Mouse (Mus musculus): Measurements from ENCODE around the gene Smurf2. TPM values are rescaled to one million over a fixed set of nuclear protein-coding genes. Genes with fewer than 3 reads are reported as not detected.

Smurf2 gene
- 10 to 100 TPM; 28.8 to 30.9 TPM for total RNA-seq (2021)
- long read RNA-seq, experiment 1, partial matches to known transcripts: 1 of 7 reads
- long read RNA-seq, experiment 1, other reads (novel, unspliced or antisense): 4 of 7 reads
- long read RNA-seq, experiment 2, full-length matches to known transcripts: 9 of 17 reads
- long read RNA-seq, experiment 2, partial matches to known transcripts: 2 of 17 reads
- long read RNA-seq, experiment 2, other reads (novel, unspliced or antisense): 6 of 17 reads

DNA sequence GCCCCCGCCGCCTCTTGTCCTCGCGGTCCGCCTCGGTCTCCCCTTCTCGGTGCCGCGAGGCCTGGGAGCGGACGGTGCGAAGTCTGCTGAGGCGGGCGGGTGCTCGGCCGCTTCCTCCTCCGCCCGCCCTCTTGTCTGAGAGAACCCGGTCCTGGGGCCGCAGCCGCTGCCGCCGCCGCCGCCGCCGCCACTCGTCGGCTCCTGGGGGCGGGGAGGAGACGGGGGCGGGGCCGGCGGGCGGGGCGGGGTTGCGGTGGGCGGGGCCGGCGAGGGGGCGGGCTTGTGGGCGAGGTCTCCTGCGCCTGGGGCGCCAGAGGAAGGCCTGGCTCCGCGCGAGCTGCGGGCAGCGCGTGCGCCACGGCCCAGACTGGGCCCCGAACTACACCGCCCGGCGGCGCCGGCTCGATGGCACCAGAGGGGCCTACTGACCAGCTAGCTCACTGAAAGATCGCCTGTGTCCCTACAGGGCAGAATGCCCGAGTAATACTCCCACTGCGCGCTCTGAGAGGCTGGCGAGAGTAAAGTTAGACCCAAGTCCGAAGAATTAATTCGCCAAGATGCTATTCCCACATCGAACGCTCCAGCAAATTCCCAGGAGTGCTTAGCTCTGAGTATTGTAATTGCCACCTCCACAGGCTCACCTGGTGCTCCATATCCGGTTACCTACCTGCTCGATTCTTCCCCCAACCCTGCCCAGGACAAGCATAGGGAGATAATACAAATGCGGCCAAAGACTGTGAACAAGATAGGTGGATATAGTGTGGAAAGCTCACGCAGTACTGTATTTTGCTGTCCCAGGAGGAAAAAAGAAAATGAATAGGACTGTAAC lies at the start of gene Smurf2:
TSS of gene Smurf2 (minus strand) at position 165 of the 829 bp plus-strand sequence.
- DNase-seq (ENCODE audit: low spot score in 2 of 2): peak; percentile 78 to 80

DNA sequence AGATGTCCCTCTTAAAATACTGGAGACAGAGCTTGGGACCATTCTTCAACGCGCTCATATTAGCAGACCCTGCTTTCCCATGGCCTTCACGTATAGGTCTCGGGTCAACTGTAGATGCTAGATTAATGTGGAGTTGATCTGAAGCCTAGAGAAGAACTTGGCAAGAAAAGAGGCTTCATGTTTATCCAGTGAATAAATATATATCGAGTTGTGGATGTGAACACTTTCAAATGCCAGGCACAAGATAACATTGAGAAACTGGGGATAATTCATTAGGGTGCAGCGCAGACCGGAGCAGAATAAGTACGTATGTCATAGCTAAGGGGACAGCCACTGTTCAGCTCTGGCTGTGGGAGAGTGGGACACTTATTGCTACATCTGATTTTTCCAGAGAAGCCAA lies 49.3 kb upstream of the Smurf2 start:
- no peak for DNase-seq (ENCODE audit: low spot score in 2 of 2)

DNA sequence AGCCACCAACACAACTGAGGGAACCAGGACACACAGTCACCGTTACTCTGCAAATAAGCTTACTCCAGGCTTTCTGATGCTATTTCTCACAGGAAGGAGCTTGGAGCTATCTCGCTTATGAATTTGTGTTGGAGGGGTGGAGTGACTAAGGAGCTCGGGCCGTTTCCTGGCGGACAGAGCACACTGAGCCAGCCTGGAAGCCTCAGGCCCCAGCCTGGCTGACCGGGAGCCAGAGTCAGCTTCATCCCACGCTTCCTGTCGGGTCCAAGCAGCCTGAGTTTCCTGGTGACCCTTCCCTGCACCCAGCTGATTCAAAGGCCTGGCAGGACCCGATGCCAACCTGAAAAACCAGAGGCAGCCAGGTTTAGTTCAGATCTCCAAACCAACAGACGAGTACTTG lies 47.1 kb upstream of the Smurf2 start:
- no peak for DNase-seq (ENCODE audit: low spot score in 2 of 2)

DNA sequence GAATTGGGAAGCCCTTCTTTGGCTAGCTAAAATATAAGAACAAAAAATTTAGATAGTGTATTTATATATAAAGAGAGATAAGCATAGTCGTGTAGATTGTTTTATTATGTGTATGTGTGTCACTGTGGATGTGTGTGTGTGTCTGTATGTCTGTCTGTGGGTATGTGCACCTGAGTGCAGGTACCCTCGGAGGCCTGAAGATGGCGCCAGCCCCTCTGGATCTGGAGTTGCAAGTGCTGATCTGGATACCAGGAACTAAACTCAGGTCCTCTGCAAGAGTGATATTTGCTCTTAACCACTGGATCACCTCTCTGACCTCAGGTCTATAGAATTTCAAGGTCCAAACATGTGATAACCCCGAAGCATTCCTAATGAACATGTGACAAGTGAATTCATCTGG lies 45.4 kb upstream of the Smurf2 start:
- DNase-seq (ENCODE audit: low spot score in 2 of 2): no peak

DNA sequence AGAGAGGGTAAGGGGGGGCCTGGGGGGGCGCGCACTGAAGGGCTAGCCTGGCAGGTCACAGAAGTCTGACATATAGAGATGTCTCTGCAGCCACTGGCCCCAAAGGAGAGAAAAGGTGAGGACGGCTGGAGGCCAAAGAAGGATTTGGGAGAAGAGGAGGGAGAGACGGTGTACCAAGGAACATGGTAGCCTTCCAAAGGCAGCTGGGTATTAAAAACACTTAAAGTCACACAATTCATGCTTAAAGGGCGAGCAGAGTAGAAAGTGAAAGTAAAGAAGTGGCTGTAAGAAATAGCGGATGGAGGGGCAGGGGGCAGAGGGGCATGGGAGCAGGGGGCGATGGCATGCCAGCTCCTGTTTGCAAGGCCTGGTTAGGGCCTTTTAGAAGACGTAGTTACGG lies 41.8 kb upstream of the Smurf2 start:
- DNase-seq (ENCODE audit: low spot score in 2 of 2): no peak

DNA sequence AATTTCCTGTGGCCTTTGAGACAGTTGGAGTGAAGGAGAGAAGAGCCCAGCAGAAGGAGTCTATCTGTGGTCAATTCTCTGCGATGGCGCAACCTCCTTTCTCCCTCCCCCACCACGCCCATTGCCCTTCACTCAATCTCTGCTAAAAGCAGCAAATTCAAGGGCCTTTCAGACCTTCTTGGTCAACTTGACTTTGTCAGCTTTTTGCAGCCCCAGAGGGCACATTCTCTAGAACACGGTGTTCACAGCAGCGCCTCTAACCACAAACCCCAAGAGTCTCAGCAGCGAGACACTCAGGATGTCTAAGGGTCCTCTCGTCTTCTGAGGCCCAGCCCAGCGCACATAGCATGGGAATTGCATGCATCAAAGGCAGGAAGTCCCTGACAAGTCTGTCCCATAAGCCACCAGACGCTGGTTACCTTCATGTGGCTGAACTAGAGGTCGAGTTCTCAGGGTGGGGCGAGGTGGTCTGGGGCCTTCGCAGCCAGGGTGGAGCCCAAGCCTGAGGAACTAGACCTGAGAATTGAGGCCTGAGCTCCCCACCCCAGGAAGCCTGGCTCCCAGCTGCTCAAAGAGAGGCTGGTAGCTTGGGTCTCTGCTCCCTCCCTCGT lies 41.1 kb upstream of the Smurf2 start:
- no peak for DNase-seq (ENCODE audit: low spot score in 2 of 2)

DNA sequence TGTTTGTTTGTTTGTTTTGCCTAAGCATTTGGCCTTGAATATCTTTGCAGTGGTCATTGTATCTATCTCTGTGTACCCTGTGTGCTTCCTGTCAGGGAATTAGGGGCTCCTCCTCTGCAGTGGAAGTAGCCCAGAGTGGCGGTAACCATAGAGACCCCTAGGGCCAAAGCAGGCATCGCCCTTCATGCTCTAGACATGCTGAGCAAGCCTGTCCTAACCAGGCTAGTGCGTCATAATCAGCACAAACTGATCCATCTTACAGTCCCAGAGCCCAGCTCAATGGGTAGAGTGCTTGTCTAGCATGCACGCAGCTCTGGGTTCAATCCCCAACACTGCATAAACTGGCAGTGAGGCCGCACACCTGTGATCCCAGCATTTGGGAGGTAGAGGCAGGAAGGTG lies 38.6 kb upstream of the Smurf2 start:
- DNase-seq (ENCODE audit: low spot score in 2 of 2): no peak

DNA sequence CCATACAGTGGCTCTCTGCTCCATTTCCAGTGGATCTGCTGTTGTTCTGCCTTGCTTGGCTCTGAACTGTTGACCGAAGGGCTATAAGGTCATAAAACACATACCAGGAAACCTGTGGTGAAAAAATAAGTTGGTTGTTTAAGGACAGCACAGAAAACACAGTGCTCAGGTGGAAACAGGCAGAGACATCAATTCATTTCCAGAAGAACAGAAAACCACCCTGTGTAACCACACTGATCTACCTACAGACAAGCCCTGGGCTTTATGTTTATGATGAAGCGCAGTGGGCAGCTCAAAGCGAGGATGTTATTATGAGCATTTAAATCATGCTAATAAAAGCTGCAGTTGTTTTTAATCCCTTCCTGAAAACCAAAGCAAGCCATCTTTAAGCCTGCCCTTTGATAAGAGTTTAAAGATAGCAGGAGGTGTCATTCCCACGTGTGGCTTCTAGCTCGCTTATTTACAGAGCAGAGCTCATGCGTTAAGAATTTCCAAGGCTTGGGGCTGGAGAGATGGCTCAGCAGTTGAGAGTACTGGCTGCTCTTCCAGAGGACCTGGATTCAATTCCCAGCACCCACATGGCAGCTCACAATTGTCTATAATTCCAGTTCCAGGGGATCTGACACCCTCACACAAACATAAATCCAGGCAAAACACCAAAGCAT lies 38.0 kb upstream of the Smurf2 start:
- no peak for DNase-seq (ENCODE audit: low spot score in 2 of 2)

DNA sequence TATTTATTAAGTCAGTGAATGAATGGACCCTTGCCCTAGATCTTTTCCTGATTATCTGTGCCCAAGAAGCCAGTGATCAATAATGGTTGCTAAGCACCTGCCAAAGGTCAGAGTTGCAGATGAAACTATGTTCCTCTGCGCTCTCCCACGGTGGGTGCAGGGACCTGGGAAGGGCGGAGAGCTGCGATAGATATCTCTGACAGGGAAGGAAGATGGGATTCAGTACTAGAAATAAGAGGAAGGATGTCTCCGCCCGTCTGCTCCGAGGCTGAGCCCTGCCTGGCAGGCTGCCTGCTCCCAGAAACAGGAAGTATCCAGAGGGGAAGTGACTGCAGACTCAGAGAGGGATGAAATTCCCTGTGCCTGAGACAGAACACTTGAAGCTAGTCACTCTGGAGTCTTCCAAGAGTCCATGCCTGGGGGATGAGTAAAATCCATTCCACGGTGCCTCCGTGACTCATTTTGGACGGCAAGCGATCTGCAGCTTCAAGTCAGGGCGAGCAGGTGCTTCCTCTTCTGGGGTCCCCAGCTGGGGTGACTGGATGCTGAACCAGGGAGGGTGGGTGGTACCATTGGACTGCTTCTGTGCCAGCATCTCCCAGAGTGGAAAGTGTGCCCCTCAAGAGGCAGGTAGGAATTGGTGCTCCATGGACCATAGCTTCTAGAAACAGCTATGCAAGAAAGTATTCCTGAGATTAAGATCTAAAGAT lies 36.9 kb upstream of the Smurf2 start:
- DNase-seq (ENCODE audit: low spot score in 2 of 2): peak in 1 of 2 experiments; percentile 23

DNA sequence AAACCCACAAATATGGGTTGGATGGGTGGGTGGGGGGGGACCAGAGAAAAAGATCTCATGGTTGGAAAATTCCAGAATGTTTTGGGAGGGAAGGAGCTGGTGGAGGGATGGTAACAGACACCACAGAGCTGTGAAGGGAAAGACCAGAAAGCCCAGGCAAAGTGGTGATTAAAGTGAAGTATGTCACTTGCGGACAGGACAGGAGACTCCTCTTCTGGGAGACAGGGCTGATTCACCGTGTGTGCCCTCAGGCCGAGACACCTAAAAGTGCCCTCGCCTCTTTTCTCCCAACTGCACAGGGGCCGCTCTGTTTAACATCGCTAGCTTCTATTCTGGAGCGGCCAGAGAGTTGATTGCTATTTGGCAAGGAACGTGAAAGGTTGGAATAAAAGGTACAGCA lies 34.1 kb upstream of the Smurf2 start:
- DNase-seq (ENCODE audit: low spot score in 2 of 2): no peak

DNA sequence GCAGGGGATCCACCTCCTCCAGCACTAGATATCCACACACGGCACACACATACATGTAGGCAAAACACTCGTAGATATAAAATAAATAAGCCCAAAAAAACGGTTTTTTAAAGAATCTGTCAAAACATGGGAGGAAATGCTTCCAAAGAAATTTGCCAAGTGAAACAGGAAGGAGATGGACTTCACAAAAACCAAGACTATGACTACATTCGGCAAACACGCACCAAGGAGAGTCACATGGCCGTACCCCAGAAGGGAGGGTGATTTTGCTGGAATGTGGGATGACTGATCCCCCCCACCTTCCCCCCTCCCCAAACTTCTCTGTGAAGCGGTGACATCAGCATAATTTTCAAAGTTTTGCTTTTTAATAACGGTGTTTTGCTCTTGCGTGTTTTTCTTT lies 33.6 kb upstream of the Smurf2 start:
- no peak for DNase-seq (ENCODE audit: low spot score in 2 of 2)

DNA sequence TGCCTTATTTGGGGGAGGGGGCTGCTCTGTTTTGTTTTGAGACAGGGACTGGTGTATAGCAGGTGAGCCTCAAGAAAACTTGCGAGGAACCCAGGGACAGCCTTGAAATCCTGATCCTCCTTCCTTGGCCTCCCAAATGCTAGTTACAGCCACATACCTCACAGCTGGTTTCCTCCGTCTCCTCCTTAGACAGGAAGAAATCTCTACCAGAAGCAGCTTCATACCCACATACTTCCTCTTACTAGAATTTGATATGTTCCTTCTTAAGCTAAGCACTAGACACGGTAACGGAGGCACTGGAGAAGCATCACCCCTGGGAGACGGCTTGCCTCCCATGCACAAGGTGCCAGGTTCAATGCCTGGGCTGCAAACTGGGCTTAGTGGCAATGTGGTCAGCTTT lies 16.8 kb upstream of the Smurf2 start:
- no peak for DNase-seq (ENCODE audit: low spot score in 2 of 2)

DNA sequence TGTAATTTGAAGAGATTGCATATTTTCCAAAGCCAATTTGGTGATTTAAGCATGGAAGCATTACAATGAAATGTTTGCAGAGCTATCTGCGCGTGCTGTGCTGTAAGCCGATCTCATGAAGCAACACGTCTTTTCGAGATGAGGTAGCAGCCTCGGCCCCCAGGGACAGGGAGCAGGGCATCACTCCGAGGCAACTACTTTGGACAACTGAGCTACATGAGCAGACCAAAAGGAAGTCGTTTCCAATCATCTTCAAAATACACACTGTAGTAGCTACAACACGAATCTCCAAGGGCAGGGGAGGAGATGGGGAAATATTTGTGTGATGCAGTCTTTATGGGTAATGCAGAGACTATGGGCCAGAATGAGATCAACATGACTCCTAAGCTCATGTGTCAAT lies 9.9 kb upstream of the Smurf2 start:
- no peak for DNase-seq (ENCODE audit: low spot score in 2 of 2)

DNA sequence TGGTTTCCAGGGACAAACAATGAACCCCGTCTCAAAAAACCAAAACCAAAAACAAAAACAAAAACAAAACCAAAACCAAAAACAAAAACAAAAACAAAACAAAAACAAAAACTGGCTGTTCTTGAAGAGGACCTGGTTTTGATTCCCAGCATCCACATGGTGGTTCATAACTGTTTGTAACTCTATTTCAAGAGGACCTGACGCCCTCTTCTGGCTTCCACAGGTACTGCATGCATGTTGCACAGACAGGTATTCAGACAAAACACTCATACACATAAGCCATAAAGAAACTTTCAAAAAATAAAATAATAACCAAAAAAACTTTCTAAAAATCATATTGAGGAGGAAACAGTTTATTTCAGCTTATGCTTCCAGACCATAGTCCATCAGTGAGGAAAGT lies 8.4 kb upstream of the Smurf2 start:
- no peak for DNase-seq (ENCODE audit: low spot score in 2 of 2)

DNA sequence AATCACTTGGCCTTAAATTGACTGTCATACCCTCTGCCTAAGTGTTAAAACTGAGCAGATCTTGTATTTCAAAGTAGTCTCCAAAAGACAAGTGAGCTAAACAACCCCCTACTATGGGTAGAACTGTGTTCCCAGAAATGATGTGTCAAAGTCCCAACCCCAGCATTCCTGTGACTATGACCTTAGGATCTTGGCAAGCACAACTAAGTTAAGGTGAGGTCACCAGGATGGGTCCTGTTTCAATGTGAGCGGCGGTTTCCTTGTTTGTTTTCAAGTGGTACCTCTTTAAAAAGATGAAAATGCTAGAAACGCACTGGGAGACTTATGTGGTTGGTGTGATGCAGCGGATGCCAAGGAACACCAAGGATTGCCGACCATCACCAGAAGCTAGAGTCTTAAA lies 7.4 kb upstream of the Smurf2 start:
- DNase-seq (ENCODE audit: low spot score in 2 of 2): no peak

DNA sequence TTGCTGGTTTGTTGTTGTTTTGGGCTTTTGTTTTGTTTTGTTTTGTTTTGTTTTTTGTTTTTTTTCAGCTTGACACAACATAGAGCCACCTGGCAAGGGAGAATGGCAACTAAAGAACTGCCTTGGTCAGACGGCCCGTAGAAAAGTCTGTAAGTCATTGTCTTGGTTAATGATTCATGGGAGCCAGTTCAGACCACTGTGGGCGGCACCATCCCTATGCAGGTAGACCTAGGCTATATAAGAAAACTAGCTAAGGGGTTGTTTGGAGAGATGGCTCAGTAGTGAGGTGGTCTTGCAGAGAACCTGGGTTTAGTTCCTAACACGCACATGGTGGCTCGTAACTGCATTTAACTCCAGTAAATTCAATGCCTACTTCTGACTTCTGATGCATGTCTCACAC lies 6.7 kb upstream of the Smurf2 start:
- no peak for DNase-seq (ENCODE audit: low spot score in 2 of 2)

DNA sequence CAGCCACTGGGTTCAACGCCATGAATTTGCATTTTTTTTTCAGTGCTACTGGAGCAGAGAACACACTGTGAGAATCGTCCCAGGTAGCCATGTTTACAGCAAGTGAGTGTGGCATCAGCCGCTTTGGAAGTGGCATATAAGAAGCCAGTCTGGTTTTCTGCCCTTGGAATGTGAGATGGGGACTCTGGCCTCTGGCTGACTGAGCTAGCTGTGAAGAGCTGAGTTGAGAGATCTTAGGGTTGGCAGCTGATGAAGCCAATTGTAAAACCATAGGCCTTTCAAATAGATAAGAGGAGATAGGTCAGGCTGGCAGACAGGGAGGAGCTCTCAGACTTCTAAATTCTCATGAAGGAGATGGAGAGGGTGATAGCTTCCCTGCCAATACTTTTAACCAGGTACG lies 6.2 kb upstream of the Smurf2 start:
- DNase-seq (ENCODE audit: low spot score in 2 of 2): no peak

DNA sequence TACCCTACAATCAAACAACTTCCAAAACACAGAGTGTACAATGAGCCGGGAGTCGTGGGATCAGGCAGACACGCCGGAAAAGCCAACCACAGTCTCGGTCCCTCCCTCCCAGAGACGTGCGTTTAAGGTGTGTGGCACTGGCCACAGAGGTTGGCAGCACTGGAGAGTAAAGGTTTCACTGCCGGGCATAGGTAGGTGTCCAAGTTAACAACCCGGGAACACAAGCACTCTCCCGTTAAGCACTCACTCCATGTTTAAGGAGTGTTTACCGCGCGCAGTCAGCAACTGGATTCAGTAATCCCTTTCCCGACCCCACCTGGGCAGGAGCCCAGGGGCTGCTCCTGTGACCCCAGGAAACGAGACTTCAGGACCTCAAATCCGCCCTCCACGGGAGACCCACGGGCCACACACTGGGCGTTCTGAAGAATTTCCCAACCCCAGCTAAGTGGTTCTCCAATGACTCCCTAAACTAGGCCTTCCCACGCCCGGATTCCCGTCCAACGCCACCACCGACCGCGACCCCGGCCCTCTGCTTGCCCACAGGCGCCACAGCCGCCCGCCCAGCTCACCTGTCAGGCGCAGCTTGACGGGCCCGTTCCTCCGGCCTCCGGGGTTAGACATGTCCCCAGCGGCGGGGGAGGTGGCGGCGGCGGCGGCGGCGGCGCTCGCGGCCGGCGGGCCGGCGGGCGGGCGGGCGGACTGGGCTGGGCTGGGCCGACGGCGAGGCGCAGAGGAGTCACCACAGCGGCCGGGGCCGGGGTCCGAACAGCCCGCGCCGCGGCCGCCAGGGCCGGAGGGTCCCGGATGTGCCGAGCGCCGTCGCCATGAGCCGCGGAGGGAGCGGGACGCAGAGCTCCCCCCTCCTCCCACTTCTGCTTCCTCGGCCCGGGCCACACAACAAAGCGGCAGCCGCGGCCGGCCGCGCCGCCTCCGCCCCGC lies 634 bp downstream of the Smurf2 start:
- DNase-seq (ENCODE audit: low spot score in 2 of 2): peak in 1 of 2 experiments; percentile 33

DNA sequence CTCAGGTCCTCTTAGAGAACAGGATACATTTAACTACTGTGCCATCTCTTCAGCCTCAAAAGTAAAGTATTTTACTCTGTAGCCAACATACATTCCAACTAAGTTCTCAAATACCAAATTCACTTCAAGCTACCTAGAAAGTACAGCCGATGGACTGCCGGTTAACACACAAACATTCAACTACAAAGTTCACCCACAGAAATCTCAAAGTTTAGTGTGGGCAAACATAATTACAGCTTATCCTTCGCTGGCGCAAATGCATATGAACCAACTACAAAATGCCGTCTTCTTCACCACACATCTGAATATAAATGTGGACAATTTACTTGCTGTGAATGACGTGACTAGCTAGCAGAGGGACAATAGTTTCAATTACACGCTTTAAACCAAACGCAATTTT lies 1.6 kb downstream of the Smurf2 start:
- no peak for DNase-seq (ENCODE audit: low spot score in 2 of 2)

DNA sequence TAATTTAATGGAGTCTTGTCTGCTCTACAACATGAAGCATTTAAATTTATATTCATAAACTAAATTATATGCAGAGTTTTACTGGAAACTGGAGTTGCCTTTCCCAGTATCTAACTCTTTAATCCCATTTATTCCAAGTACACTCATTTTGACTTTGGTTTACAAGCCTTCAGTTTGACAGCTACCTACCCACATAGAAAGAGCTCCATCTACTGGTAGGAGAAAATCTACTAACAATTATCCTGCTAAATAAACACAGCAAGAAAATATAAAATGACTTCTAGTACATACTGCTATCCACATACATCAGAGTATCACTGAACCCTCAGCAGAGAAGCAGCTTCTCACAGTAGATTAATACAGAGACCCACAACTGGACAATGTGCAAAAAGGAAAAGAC lies 9.3 kb downstream of the Smurf2 start:
- no peak for DNase-seq (ENCODE audit: low spot score in 2 of 2)

All from layer of hippocampus, postnatal 14 days (tissue).